Mouse (Mus musculus) lung, postnatal 10 days (tissue): ENCODE results near the gene Atg9b.
A peak's percentile ranks its signal among the peaks of the same experiment; 100 is the strongest.

Experiments used
- DNase-seq: peaks from one replicate; pipeline ENCODE4 v3.0.0; 2021

Gene Atg9b

GRCm38 (mm10) chr5:24380499-24380898 is 11.4 kb downstream of the Atg9b start:
- no peak for DNase-seq

GRCm38 (mm10) chr5:24379501-24379900 is 12.4 kb downstream of the Atg9b start:
- no peak for DNase-seq

DNA sequence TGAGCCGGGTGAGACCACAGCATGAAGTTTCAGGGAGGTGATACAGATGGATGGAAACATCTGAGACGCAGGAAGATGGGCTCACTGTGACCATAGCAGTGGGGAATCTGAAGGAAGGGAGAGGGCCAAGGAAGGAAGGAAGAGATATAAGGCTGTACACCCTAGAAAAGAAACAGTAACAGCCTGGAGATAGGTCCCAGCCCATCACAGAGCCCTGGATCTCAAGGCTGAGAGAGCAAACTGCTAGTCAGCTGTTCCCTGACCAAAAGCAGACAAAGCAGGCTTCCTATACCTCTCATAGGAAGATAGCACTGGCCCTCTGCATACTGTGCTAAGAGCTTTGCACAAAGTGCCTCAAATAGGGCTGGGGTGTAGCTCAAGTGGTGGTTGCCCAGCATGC is 13.2 kb downstream of the Atg9b start:
- DNase-seq: no peak

- DNase-seq: no peak
Measured at GRCm38 (mm10) chr5:24374666-24375328, 17.1 kb downstream of the Atg9b start.

DNA sequence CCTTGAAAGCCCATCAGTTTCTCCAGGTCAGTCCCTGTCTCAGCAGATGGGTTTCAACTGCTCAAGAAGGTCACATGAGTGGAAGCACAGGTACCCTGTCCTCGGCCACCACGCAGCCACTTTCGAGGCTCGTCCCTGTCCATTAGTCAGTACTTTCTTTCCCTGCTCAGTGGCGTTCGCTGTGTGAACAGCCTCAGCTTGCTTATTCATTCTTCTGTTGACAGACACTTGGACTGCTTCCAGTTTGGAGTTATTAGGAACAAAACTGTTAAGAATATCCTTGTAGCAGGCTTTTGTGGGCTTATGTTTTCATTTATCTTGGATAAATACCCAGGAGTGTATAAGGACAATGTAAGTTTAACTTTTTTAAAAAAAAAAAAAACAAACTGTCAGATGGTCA is 17.7 kb downstream of the Atg9b start:
- DNase-seq: peak; percentile 34

DNA sequence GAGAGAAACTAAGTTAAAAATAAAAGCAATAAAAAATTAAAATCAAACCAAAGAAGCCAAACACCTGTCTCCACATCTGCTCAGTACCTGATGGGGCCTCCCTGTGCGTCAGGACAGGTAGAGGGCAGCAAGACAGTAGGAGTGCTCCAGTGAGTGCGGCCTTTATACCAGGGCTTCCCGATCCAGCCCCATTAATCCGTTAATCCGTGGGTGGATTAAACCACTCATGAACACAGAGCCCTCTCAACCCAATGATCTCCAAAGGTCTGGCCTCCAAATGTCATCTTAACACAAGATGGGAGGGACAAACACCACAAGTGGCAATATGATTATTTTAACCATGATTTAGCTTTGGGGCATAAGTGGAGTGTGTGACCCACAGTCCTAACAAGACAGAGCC is 18.1 kb downstream of the Atg9b start:
- no peak for DNase-seq

DNA sequence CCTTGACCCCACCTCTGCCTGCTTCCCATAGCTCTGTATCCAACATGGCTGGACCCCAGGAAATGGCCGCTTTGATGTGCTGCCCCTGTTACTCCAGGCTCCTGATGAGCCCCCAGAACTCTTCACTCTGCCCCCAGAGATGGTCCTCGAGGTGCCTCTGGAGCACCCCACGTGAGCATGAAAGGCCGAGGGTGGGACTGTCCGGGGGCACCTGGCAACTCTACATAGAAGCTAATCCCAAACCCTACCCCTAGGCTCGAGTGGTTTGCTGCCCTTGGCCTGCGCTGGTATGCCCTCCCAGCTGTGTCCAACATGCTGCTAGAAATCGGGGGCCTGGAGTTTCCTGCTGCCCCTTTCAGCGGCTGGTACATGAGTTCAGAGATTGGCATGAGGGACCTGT is 22.2 kb downstream of the Atg9b start:
- no peak for DNase-seq

DNA sequence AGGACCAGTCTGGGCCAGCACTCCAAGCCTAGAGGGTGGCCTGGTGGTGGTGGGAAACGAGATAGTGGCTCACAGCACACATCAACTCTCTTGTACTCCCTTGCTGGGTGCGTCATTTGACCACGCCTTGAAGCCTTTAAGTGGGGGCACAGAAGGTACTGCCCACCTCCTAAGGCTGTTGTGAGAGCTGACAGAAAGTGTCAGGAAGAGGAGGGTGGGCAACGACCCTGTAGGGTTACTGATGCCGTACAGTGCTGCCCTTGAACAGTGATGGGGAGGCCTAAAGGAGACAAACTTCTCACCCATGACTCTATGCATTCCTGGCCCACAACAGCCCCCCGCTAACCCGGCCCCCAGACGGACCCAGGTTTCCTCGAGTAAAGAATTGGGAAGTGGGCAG is 25.5 kb downstream of the Atg9b start:
- no peak for DNase-seq

- peak; percentile 31 for DNase-seq
Measured at GRCm38 (mm10) chr5:24365528-24365927, 26.4 kb downstream of the Atg9b start.

DNA sequence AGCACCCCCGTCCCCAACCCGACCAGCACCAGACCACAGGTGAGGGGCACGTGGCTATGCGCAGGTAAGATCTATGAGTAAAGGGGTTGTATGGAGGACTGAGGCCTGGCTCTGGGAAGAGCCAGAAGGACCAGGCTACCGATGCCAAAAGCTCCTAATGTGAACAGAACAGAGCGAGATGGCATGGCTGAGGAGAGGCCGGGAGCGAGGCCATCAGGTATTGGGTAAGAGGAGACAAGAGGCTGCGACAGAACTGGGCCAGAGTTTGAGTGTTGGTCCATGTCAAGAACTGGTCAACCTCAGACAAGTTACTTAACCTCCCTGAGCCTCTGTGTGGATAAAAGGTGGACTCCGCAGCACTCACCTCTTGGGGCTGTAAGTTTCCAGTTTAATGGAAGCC is 27.0 kb downstream of the Atg9b start:
- DNase-seq: no peak

GRCm38 (mm10) chr5:24364508-24364907 is 27.4 kb downstream of the Atg9b start, which contains the start of gene Nos3:
Nos3 (plus strand) TSS chr5:24364810.
- DNase-seq: peak; percentile 73

GRCm38 (mm10) chr5:24364061-24364460 is 27.9 kb downstream of the Atg9b start:
- DNase-seq: no peak

- no peak for DNase-seq
Measured at GRCm38 (mm10) chr5:24363467-24363866, 28.5 kb downstream of the Atg9b start.

GRCm38 (mm10) chr5:24360792-24361454 is 31.0 kb downstream of the Atg9b start:
- peak; percentile 89 for DNase-seq

- DNase-seq: peak; percentile 87
Measured at GRCm38 (mm10) chr5:24357461-24357860, 34.5 kb downstream of the Atg9b start.

DNA sequence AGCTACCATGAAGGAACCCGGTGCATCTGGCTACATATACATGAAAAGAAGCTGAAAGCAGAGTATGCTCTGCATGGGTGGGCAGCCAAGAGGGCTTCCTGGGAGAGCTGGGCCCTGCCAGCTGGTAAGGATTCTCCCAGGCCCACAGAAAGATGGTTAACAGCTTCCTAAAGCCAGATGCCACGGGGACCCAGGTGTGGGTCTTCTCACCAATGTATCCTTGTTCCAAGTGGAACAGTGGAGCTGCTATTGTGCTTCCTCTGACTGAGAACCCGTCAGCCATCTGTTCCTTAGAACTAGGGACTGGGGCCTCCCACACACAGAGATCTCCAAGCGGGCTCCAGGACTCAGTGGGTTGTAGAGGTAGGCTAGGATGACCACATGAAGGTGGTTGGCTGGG is 35.2 kb downstream of the Atg9b start:
- no peak for DNase-seq

GRCm38 (mm10) chr5:24353327-24353726 is 38.6 kb downstream of the Atg9b start:
- no peak for DNase-seq

GRCm38 (mm10) chr5:24352251-24352859 is 39.6 kb downstream of the Atg9b start:
- peak; percentile 75 for DNase-seq

- DNase-seq: peak; percentile 88
Measured at GRCm38 (mm10) chr5:24351701-24352171, 40.2 kb downstream of the Atg9b start.

DNA sequence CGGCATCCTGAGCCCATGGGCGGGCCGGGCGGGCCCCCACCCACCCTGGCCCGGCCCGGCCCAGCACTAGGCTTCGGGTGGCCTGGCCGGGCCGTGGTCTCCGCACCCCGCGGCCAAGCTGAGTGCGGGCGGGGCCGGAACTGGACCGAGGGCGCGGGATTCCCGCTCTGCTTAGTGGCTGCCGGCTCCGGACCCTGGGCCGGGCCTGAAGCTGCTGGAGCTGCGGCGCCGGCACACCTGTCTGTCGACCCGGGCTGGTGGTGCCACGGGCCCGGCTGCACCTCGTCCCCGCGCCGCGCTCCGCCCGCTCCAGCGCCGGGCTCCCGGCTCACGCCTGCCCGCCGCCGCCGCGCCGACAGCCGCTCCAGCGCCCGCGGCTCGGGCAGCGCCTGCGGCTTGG is 40.7 kb downstream of the Atg9b start, which contains the start of gene Kcnh2:
TSS of gene Kcnh2 (minus strand) at position 327 of the 400 bp plus-strand sequence.
- DNase-seq: no peak

- DNase-seq: no peak
Measured at GRCm38 (mm10) chr5:24350531-24351250, 41.3 kb downstream of the Atg9b start.

DNA sequence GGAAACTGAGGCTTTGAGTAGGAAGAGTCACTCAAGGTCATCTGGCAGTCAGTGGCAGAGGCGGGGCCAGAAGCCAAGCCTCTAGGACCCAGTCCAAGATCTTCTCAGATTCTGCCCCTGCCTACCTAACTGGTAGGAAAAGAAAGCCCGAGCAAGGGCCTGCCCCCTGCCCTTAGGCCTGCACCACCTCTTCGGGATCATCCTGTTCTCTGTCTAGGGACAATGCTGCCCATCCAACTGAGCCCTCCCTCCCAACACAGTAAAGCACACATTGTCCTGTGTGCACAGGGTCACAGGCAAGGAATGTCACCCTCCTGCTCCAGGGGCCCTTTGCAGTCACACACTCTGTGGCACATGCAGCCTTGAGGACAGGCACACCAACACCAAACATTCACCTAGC is 41.9 kb downstream of the Atg9b start:
- no peak for DNase-seq

- peak; percentile 67 for DNase-seq
Measured at GRCm38 (mm10) chr5:24348546-24348945, 43.4 kb downstream of the Atg9b start.
